Mouse (Mus musculus) cortical plate, adult 2 months (tissue): ENCODE measurements at regions not wholly inside any gene's neighbourhood (a gene's known extent, or its start where the extent isn't known, plus 50 kb on each side); places are given as distances from the start of the nearest gene placed in this dataset.

ENCODE experiments used
- CTCF ChIP-seq: fragments of 200-500 bp; IDR thresholded peaks from 2 replicates; pipeline ENCODE4 v1.5.1; 2011; ENCODE audit warnings: mild to moderate bottlenecking, control low read depth, low read length; ENCODE audit not compliant: insufficient read depth; ENCODE audit errors: extremely low read depth
- POLR2A ChIP-seq: fragments of 200-500 bp; IDR thresholded peaks from 2 replicates; pipeline ENCODE4 v1.6.1; 2011; ENCODE audit warnings: mild to moderate bottlenecking, low read length, control low read depth; ENCODE audit not compliant: insufficient read depth; ENCODE audit errors: extremely low read depth

DNA sequence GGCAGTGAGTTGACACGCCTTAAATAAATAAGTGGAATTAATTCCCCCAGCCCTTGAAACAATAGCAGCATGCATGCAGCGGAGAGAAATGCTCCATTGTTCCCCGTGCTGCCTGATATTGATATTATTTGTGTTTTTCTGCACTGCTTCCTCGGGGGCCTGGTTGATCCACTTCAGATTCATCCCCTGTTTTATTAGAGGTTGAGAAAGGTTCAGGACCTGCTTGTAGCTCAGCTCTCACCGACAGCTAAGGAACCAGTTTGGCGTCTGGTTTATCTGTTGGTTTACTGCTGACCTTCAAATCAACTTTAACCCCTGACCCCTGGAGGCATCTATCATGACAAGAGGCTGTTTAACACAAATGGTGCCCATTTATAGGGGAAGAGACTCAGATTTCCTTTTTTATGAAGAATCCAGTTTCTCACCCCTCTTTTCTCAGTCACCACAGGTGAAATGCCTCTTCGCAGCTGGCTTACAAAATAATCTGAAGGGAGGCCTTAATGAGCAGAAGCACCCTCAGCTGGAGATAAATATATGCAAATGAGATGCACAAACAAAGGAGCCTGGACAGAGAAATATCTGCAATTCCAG lies 270.8 kb downstream of the Meis1 start:
- TF ChIP-seq CTCF (no peak), POLR2A (no peak)
